Mouse (Mus musculus) layer of hippocampus, adult 9-10 months (tissue): ENCODE measurements around the gene Nat8l.
A peak's percentile ranks its signal among the peaks of the same experiment; 100 is the strongest.
"Not testable (repeated sequence)": the region's sequence is repeated elsewhere in the genome, so short reads cannot be mapped to it uniquely, and the experiment has no call there.

Source experiments
- DNase-seq: peaks from one replicate; pipeline ENCODE4 v3.0.0; 2022; ENCODE audit warnings: low spot score

The Nat8l gene

GRCm38 (mm10) chr5:33995843-33996693 lies at the start of gene Nat8l:
Nat8l (plus strand) TSS chr5:33995984.
- DNase-seq: no peak

- not testable (repeated sequence) for DNase-seq
These were observed 48.7 kb upstream of the Nat8l start for GRCm38 (mm10) chr5:33947035-33947434.

GRCm38 (mm10) chr5:33948314-33948713 lies 47.5 kb upstream of the Nat8l start:
- no peak for DNase-seq

GRCm38 (mm10) chr5:33953471-33954185 lies 42.2 kb upstream of the Nat8l start:
- no peak for DNase-seq

GRCm38 (mm10) chr5:33954354-33954753 lies 41.4 kb upstream of the Nat8l start:
- DNase-seq: peak; percentile 69

GRCm38 (mm10) chr5:33955868-33956267 lies 39.9 kb upstream of the Nat8l start:
- DNase-seq: no peak

GRCm38 (mm10) chr5:33959382-33959781 lies 36.4 kb upstream of the Nat8l start:
- no peak for DNase-seq

GRCm38 (mm10) chr5:33974736-33975135 lies 21.0 kb upstream of the Nat8l start:
- no peak for DNase-seq

- DNase-seq: no peak
These were observed 19.5 kb upstream of the Nat8l start for GRCm38 (mm10) chr5:33976267-33976666.

- no peak for DNase-seq
These were observed 13.0 kb upstream of the Nat8l start for GRCm38 (mm10) chr5:33982731-33983259.

GRCm38 (mm10) chr5:33983309-33984121 lies 12.3 kb upstream of the Nat8l start, which contains the start of gene Gm1673:
Gm1673 (plus strand) TSS chr5:33983433.
- DNase-seq: no peak

GRCm38 (mm10) chr5:33994671-33995625 lies 836 bp upstream of the Nat8l start:
- no peak for DNase-seq

- no peak for DNase-seq
These were observed 886 bp downstream of the Nat8l start for GRCm38 (mm10) chr5:33996694-33997045.

- DNase-seq: no peak
These were observed 1.4 kb downstream of the Nat8l start for GRCm38 (mm10) chr5:33997051-33997741.

GRCm38 (mm10) chr5:33997829-33998504 lies 2.2 kb downstream of the Nat8l start:
- no peak for DNase-seq

GRCm38 (mm10) chr5:33998505-33998877 lies 2.7 kb downstream of the Nat8l start:
- no peak for DNase-seq

GRCm38 (mm10) chr5:33999466-34000090 lies 3.8 kb downstream of the Nat8l start:
- no peak for DNase-seq

- no peak for DNase-seq
These were observed 5.0 kb downstream of the Nat8l start for GRCm38 (mm10) chr5:34000809-34001208.

- DNase-seq: no peak
These were observed 5.6 kb downstream of the Nat8l start for GRCm38 (mm10) chr5:34001401-34001800.
